Mouse (Mus musculus): ENCODE results near the gene Pnp. TPM values are rescaled to one million over a fixed set of nuclear protein-coding genes. Genes with fewer than 3 reads are reported as not detected.

Gene Pnp
- polyA plus RNA-seq (2015; fragmentation: Nextera tagmentation; extraction: Ambion mirVana), result 75.2 and 83.1 TPM in 2 replicates

GRCm38 (mm10) chr14:50930754-50931492 lies at the start of gene Pnp, which contains the start of gene Pip4p1:
TSS of gene Pnp (plus strand) at chr14:50931082.
TSS of gene Pip4p1 (minus strand) at chr14:50930856.
- Histone ChIP-seq H3K4me2 (ENCODE audit: low read depth, low read length) (peak within 1 kb of the TSS; percentile 88), H3K27ac (ENCODE audit: low read length) (peak within 1 kb of the TSS; percentile 96), H3K4me3 (ENCODE audit: low read depth, low read length) (peak within 1 kb of the TSS; percentile 95), H3K9me3 (replicated peaks; ENCODE audit: control insufficient read depth, low read length) (no peaks in the 10 kb centered on the region), H3K4me1 (ENCODE audit: control insufficient read depth, low read depth, low read length) (peaks cover 25% of the 10 kb centered on the region), H3K9ac (ENCODE audit: low read depth, low read length) (peak within 1 kb of the TSS; percentile 97), H3K36me3 (ENCODE audit: control insufficient read depth, insufficient read depth) (peaks cover 32% of the 10 kb centered on the region), H3K27me3 (ENCODE audit: control insufficient read depth, insufficient read depth, low read depth, low read length) (no peaks in the 10 kb centered on the region)
- ATAC-seq (ENCODE audit: low read depth), result peak; percentile 97
- WGBS (ENCODE audit: insufficient replicate concordance), result under 1% methylated on average over 67 of the region's 68 CpGs

DNA sequence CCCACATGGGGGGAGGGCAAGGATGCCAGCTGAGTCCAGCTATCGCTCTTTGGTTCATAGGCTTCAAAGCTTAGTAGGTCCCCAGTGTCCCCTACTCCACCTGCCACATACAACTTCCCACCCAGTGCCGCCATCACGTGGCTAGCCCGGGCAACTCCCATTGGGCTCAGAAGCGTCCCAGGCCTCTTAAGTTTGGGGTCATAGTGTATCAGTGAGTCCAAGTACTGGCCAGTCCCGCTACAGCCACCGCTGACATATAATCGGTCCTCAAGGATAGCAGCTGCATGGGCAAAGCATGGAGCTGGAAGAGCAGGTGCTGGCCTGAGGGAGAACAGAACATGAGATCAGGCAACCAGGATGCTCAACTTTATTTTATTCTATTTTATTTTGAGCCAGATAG lies 39.3 kb upstream of the Pnp start:
- H3K27ac ChIP-seq (ENCODE audit: low read length), result no peak overlapping the region
- peaks cover 3% of the 10 kb centered on the region; the same call in 1 of the 2 replicates for H3K27me3 ChIP-seq (ENCODE audit: control insufficient read depth, insufficient read depth, low read depth, low read length)
- no peak overlapping the region for H3K4me2 ChIP-seq (ENCODE audit: low read depth, low read length)
- no peak overlapping the region for H3K4me3 ChIP-seq (ENCODE audit: low read depth, low read length)
- WGBS (ENCODE audit: insufficient replicate concordance), result 77% methylated on average over 8 of the region's 8 CpGs
- peaks cover 3% of the 10 kb centered on the region for H3K4me1 ChIP-seq (ENCODE audit: control insufficient read depth, low read depth, low read length)
- H3K36me3 ChIP-seq (ENCODE audit: control insufficient read depth, insufficient read depth), result no peaks in the 10 kb centered on the region
- H3K9me3 ChIP-seq (replicated peaks; ENCODE audit: control insufficient read depth, low read length), result no peaks in the 10 kb centered on the region
- ATAC-seq (ENCODE audit: low read depth), result no peak
- H3K9ac ChIP-seq (ENCODE audit: low read depth, low read length), result no peak overlapping the region

DNA sequence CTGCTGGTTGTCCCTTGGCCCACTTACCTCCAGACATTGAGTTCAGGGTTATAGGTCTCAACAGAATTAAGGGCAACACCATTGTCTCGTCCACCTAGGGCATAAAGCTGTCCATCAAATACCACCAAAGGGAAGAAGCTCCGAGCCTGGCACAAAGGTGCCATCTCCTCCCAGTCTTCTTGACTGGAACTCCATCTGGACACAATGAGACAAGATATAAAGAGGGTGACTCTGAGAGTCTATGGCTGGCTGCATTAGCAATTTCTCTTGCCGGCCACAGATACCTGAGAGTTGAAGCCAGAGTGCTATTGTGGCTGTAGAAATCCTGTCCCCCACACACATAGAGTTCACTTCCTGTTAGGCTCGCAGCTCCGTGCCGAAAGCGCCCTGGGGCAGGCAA lies 38.8 kb upstream of the Pnp start:
- Histone ChIP-seq H3K4me3 (ENCODE audit: low read depth, low read length) (no peak overlapping the region), H3K36me3 (ENCODE audit: control insufficient read depth, insufficient read depth) (no peaks in the 10 kb centered on the region), H3K4me1 (ENCODE audit: control insufficient read depth, low read depth, low read length) (peaks cover 3% of the 10 kb centered on the region), H3K27ac (ENCODE audit: low read length) (no peak overlapping the region), H3K27me3 (ENCODE audit: control insufficient read depth, insufficient read depth, low read depth, low read length) (peaks cover 5% of the 10 kb centered on the region; the same call in 1 of the 2 replicates), H3K9me3 (replicated peaks; ENCODE audit: control insufficient read depth, low read length) (no peaks in the 10 kb centered on the region), H3K4me2 (ENCODE audit: low read depth, low read length) (no peak overlapping the region), H3K9ac (ENCODE audit: low read depth, low read length) (no peak overlapping the region)
- WGBS (ENCODE audit: insufficient replicate concordance), result 66% methylated on average over 7 of the region's 7 CpGs
- no peak for ATAC-seq (ENCODE audit: low read depth)

- Histone ChIP-seq H3K4me3 (ENCODE audit: low read depth, low read length) (no peak overlapping the region), H3K9ac (ENCODE audit: low read depth, low read length) (no peak overlapping the region), H3K9me3 (replicated peaks; ENCODE audit: control insufficient read depth, low read length) (no peaks in the 10 kb centered on the region), H3K4me1 (ENCODE audit: control insufficient read depth, low read depth, low read length) (peaks cover 3% of the 10 kb centered on the region), H3K36me3 (ENCODE audit: control insufficient read depth, insufficient read depth) (no peaks in the 10 kb centered on the region), H3K27me3 (ENCODE audit: control insufficient read depth, insufficient read depth, low read depth, low read length) (peaks cover 5% of the 10 kb centered on the region; the same call in 1 of the 2 replicates), H3K27ac (ENCODE audit: low read length) (no peak overlapping the region), H3K4me2 (ENCODE audit: low read depth, low read length) (no peak overlapping the region)
- 60% methylated on average over 22 of the region's 22 CpGs for WGBS (ENCODE audit: insufficient replicate concordance)
- no peak for ATAC-seq (ENCODE audit: low read depth)
Observed at GRCm38 (mm10) chr14:50892541-50893459, 38.1 kb upstream of the Pnp start.

GRCm38 (mm10) chr14:50895407-50895806 lies 35.5 kb upstream of the Pnp start:
- no peak for ATAC-seq (ENCODE audit: low read depth)
- Histone ChIP-seq H3K27me3 (ENCODE audit: control insufficient read depth, insufficient read depth, low read depth, low read length) (peaks cover 5% of the 10 kb centered on the region; the same call in 1 of the 2 replicates), H3K4me2 (ENCODE audit: low read depth, low read length) (no peak overlapping the region), H3K4me3 (ENCODE audit: low read depth, low read length) (no peak overlapping the region), H3K9ac (ENCODE audit: low read depth, low read length) (no peak overlapping the region), H3K27ac (ENCODE audit: low read length) (no peak overlapping the region), H3K4me1 (ENCODE audit: control insufficient read depth, low read depth, low read length) (peaks cover 3% of the 10 kb centered on the region), H3K9me3 (replicated peaks; ENCODE audit: control insufficient read depth, low read length) (no peaks in the 10 kb centered on the region), H3K36me3 (ENCODE audit: control insufficient read depth, insufficient read depth) (no peaks in the 10 kb centered on the region)

DNA sequence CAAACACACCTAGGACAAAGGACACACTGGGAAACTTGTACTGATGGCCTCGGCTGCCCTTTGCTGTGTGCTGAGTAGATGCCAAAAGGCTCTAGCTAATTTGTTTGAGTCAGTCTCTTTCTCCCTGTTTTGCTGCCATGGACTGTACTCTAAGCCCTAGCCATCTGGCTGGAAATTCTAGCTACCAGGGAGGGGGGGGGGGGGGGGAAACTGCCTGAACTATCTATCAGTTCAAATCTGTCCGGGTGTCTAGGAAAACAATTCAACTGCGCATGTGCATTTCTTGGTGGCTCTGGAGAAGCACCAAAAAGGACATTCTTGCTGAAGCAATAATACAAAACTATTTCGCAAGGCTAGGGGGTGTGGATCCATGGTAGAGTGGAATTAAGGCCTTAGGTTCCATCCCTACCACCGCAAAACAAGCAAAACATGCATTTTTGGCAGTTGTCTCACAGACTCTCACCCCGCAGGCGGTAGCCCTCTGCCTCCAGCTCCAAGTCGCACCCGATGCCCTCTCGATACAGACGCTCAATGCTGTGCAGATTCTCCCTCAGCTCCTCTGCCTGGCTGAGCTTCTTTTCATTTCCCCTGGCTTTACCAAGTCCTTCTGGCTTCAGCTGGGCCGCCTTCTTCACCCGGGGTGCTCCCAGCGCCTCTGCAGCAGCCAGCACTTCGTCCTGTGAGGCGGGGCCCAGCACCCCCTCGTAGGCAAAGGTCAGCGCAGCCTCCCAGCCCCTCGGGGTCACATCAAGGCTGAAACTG lies 34.7 kb upstream of the Pnp start:
- Histone ChIP-seq H3K4me2 (ENCODE audit: low read depth, low read length) (peak overlapping the region; percentile 50), H3K4me3 (ENCODE audit: low read depth, low read length) (peak overlapping the region; percentile 28), H3K27me3 (ENCODE audit: control insufficient read depth, insufficient read depth, low read depth, low read length) (peaks cover 5% of the 10 kb centered on the region; the same call in 1 of the 2 replicates), H3K9me3 (replicated peaks; ENCODE audit: control insufficient read depth, low read length) (no peaks in the 10 kb centered on the region), H3K4me1 (ENCODE audit: control insufficient read depth, low read depth, low read length) (peaks cover 3% of the 10 kb centered on the region), H3K9ac (ENCODE audit: low read depth, low read length) (peak overlapping the region; percentile 6), H3K36me3 (ENCODE audit: control insufficient read depth, insufficient read depth) (no peaks in the 10 kb centered on the region), H3K27ac (ENCODE audit: low read length) (peak overlapping the region; percentile 41; the same call in 1 of the 2 replicates)
- WGBS (ENCODE audit: insufficient replicate concordance), result 20% methylated on average over 19 of the region's 19 CpGs
- ATAC-seq (ENCODE audit: low read depth), result peak; percentile 82

DNA sequence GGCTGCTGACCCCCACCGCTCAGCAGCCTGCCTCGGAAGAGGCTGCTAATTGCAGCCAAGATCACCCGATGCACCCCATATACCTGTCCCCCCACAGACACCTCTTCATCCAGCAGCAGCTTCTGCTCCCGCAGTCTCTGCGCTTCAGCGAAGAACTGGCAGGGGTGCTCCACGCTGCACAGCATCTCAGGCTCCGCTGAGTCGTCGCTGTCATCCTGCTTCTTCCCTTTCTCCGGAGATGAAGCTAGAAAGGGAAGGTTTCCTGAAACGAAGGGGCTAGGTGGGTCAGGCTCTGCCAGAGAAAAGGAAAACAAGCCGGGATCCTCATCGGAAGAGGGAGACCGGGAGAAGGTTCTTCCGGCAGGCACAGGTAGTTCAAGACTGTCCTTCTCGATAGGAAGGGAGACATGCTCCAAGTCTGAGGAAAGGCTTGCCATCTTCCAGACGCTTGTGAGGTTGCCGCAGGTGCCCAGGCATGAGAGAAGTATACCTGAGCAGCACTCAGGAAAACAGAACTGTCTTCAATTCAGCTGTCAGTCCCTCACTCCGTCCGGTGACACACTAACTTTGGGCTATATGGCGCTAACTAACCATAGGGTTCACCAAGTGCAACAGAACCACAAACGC lies 34.0 kb upstream of the Pnp start:
- Histone ChIP-seq H3K4me3 (ENCODE audit: low read depth, low read length) (peak overlapping the region; percentile 28), H3K27ac (ENCODE audit: low read length) (peak overlapping the region; percentile 41; the same call in 1 of the 2 replicates), H3K27me3 (ENCODE audit: control insufficient read depth, insufficient read depth, low read depth, low read length) (peaks cover 5% of the 10 kb centered on the region; the same call in 1 of the 2 replicates), H3K9me3 (replicated peaks; ENCODE audit: control insufficient read depth, low read length) (no peaks in the 10 kb centered on the region), H3K9ac (ENCODE audit: low read depth, low read length) (peak overlapping the region; percentile 6), H3K36me3 (ENCODE audit: control insufficient read depth, insufficient read depth) (no peaks in the 10 kb centered on the region), H3K4me2 (ENCODE audit: low read depth, low read length) (peak overlapping the region; percentile 50), H3K4me1 (ENCODE audit: control insufficient read depth, low read depth, low read length) (peaks cover 3% of the 10 kb centered on the region)
- WGBS (ENCODE audit: insufficient replicate concordance), result 23% methylated on average over 23 of the region's 23 CpGs
- no peak for ATAC-seq (ENCODE audit: low read depth)

GRCm38 (mm10) chr14:50897374-50897765 lies 33.5 kb upstream of the Pnp start, which contains the start of gene Klhl33:
TSS of gene Klhl33 (minus strand) at chr14:50897507.
- Histone ChIP-seq H3K4me2 (ENCODE audit: low read depth, low read length) (peak within 1 kb of the TSS; percentile 50), H3K27me3 (ENCODE audit: control insufficient read depth, insufficient read depth, low read depth, low read length) (peaks cover 5% of the 10 kb centered on the region; the same call in 1 of the 2 replicates), H3K4me3 (ENCODE audit: low read depth, low read length) (peak within 1 kb of the TSS; percentile 28), H3K9me3 (replicated peaks; ENCODE audit: control insufficient read depth, low read length) (no peaks in the 10 kb centered on the region), H3K4me1 (ENCODE audit: control insufficient read depth, low read depth, low read length) (peaks cover 3% of the 10 kb centered on the region), H3K36me3 (ENCODE audit: control insufficient read depth, insufficient read depth) (no peaks in the 10 kb centered on the region), H3K9ac (ENCODE audit: low read depth, low read length) (peak within 1 kb of the TSS; percentile 6), H3K27ac (ENCODE audit: low read length) (peak within 1 kb of the TSS; percentile 41; the same call in 1 of the 2 replicates)
- no peak for ATAC-seq (ENCODE audit: low read depth)
- WGBS (ENCODE audit: insufficient replicate concordance), result 38% methylated on average over 7 of the region's 7 CpGs

Data from liver, embryonic 16.5 days (tissue).